Mouse (Mus musculus) liver, postnatal 0 days (tissue): ENCODE measurements at regions not wholly inside any gene's neighbourhood (a gene's known extent, or its start where the extent isn't known, plus 50 kb on each side); places are given as distances from the start of the nearest gene placed in this dataset.

Experiments
- CTCF ChIP-seq: sonication (generic); IDR thresholded peaks from 2 replicates; pipeline ENCODE4 v1.5.1; 2016; ENCODE audit warnings: antibody characterized with exemption, low read depth
- EP300 ChIP-seq: IDR thresholded peaks from 2 replicates; pipeline ENCODE4 v1.6.1; 2016; ENCODE audit warnings: antibody characterized with exemption, low read depth, mild to moderate bottlenecking

GRCm38 (mm10) chr13:101318621-101319020 is 449.4 kb downstream of the Pik3r1 start:
- TF ChIP-seq CTCF: no peak
- TF ChIP-seq EP300: no peak
